Mouse (Mus musculus) G1E-ER4 (cell line): ENCODE results near the gene Rpl13. TPM values are rescaled to one million over a fixed set of nuclear protein-coding genes. Genes with fewer than 3 reads are reported as not detected.

Experiments
- GATA1 ChIP-seq: IDR thresholded peaks from one replicate; pipeline ENCODE4 v1.8.0; 2012; ENCODE audit warnings: low read length, inconsistent platforms
- polyA plus RNA-seq: library from polyadenylated mRNA; stranded (reverse); fragments of >175 nt; gene quantifications from 2 replicates; pipeline ENCODE4 v1.2.3, GENCODE M21; 2012

Gene Rpl13
- polyA plus RNA-seq, 1 experiment, result 4,864 TPM

GRCm38 (mm10) chr8:123134149-123134713, 32.1 kb downstream of the Rpl13 start:
- no peak for TF ChIP-seq GATA1

GRCm38 (mm10) chr8:123135406-123135805, 33.3 kb downstream of the Rpl13 start:
- no peak for TF ChIP-seq GATA1

GRCm38 (mm10) chr8:123135806-123136205, 33.7 kb downstream of the Rpl13 start:
- TF ChIP-seq GATA1, result no peak

- TF ChIP-seq GATA1, result no peak
Observed at GRCm38 (mm10) chr8:123136287-123136686, 34.1 kb downstream of the Rpl13 start.

GRCm38 (mm10) chr8:123137645-123138077, 35.5 kb downstream of the Rpl13 start:
- TF ChIP-seq GATA1, result no peak

GRCm38 (mm10) chr8:123138741-123139140, 36.6 kb downstream of the Rpl13 start:
- no peak for TF ChIP-seq GATA1

- TF ChIP-seq GATA1, result no peak
Observed at GRCm38 (mm10) chr8:123141741-123142462, 39.8 kb downstream of the Rpl13 start.

GRCm38 (mm10) chr8:123145279-123145678, 43.1 kb downstream of the Rpl13 start:
- TF ChIP-seq GATA1, result no peak

GRCm38 (mm10) chr8:123146390-123146789, 44.2 kb downstream of the Rpl13 start:
- no peak for TF ChIP-seq GATA1

- no peak for TF ChIP-seq GATA1
Observed at GRCm38 (mm10) chr8:123150737-123151171, 48.6 kb downstream of the Rpl13 start.

Other genes with a start within 250 kb of the Rpl13 start
- gene Ankrd11, start 60.1 kb upstream of the Rpl13 start, polyA plus RNA-seq, result 116 and 137 TPM in 2 replicates
- gene Spg7, start 39.4 kb upstream of the Rpl13 start, polyA plus RNA-seq, result 42.9 and 50.3 TPM in 2 replicates
- 15.3 and 20.9 TPM in 2 replicates for gene Cpne7, start 15.0 kb downstream of the Rpl13 start, polyA plus RNA-seq
- gene Sult5a1, start 56.0 kb downstream of the Rpl13 start, polyA plus RNA-seq, result not detected in 2 replicates
- gene Dpep1, start 83.9 kb downstream of the Rpl13 start, polyA plus RNA-seq, result not detected in 2 replicates
- 46.9 and 51.5 TPM in 2 replicates for gene Chmp1a, start 110.4 kb downstream of the Rpl13 start, polyA plus RNA-seq
- gene Spata33, start 110.5 kb downstream of the Rpl13 start, polyA plus RNA-seq, result 0.21 and 0.54 TPM in 2 replicates
- 69.4 and 91.1 TPM in 2 replicates for gene Cdk10, start 122.5 kb downstream of the Rpl13 start, polyA plus RNA-seq
- gene Spata2l, start 133.9 kb downstream of the Rpl13 start, polyA plus RNA-seq, result 4.9 and 6.5 TPM in 2 replicates
- gene Zfp276, start 151.8 kb downstream of the Rpl13 start, polyA plus RNA-seq, result 7.1 and 8.6 TPM in 2 replicates
- 65.3 and 87.9 TPM in 2 replicates for gene Vps9d1, start 152.0 kb downstream of the Rpl13 start, polyA plus RNA-seq
- 51.2 and 55.3 TPM in 2 replicates for gene Fanca, start 216.2 kb downstream of the Rpl13 start, polyA plus RNA-seq
- 0.22 and 0.26 TPM in 2 replicates for gene Spire2, start 230.4 kb downstream of the Rpl13 start, polyA plus RNA-seq